In the genomic region with DNA sequence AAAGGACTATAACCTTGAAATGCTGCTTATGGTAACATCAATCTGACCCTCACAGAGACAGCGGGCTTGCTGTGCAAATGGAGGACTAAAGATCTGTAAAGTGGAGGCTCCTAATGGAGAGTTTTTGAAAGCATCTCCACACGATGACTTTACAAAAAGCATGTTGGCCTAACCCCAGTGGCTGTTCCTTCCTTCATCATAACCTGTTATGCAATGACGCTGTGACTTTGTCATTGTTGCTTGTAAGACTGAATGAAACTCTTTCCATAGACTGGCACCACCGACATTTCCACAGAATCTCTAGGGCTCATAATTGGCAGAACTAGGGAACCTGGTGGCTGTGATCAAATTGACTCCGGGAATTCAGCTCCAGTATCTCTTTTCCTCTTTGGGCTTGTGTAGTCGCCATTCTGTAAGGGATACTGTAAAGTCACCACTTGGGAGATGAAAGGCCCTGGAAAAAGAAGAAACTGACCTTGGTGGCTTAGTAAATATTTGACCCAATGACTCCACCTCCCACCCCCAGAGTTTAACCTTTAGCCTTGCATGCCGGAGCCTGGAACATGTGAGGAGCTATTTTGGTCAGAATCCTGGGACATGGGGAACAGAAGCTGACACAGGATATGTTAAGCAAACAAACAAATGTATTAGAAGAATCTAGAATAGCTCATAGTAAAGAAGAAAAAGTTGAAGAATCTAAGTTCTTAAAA, we compare ENCODE assay signal across 16 mouse cellular contexts. TPM values are rescaled to one million over a fixed set of nuclear protein-coding genes. Genes with fewer than 3 reads are reported as not detected.
DNase-seq lines count a peak whose midpoint lies in the region; ATAC-seq and TF ChIP-seq lines count a peak whose summit lies in the region.
"Had no signal": no experiment of that assay in that cellular context is flagged by ENCODE, and none has a peak within 500 bp of the region (broad histone marks: within the 10 kb centered on the region; RNA-seq: fewer than 3 reads in every experiment).

No protein-coding gene starts in this region.

- no peak for TF ChIP-seq EP300 in liver, embryonic 14.5 days (IDR thresholded peaks at IDR 0.05; ENCODE audit: low read depth)

- ATAC-seq in kidney, embryonic 15.5 days (replicated peaks; ENCODE audit: low FRiP score) = peak; percentile 45; the same call in 1 of the 2 replicates
- peak; percentile 66 for ATAC-seq in liver, embryonic 14.5 days (ENCODE audit: insufficient read depth)

- WGBS in kidney, embryonic 15.5 days = 58% methylated on average over 7 of the region's 7 CpGs
- 48% methylated on average over 7 of the region's 7 CpGs for WGBS in liver, embryonic 14.5 days (ENCODE audit: insufficient replicate concordance)

- H3K9me3 ChIP-seq in kidney, embryonic 15.5 days (replicated peaks) = no peaks in the 10 kb centered on the region
- H3K9me3 ChIP-seq in liver, embryonic 14.5 days (ENCODE audit: control insufficient read depth, low read length) = no peaks in the 10 kb centered on the region
- H3K9me3 ChIP-seq: embryonic facial prominence, embryonic 15.5 days; heart, embryonic 12.5 days; lung, embryonic 15.5 days had no signal

- H3K27me3 ChIP-seq in kidney, embryonic 15.5 days = no peaks in the 10 kb centered on the region
- H3K27me3 ChIP-seq in liver, embryonic 14.5 days (ENCODE audit: control insufficient read depth, insufficient read depth, low read length) = peaks cover 4% of the 10 kb centered on the region
- H3K27me3 ChIP-seq: embryonic facial prominence, embryonic 15.5 days; heart, embryonic 12.5 days; lung, embryonic 15.5 days had no signal

- no peak overlapping the region for H3K4me2 ChIP-seq in kidney, embryonic 15.5 days
- H3K4me2 ChIP-seq in liver, embryonic 14.5 days (ENCODE audit: low read depth) = peak overlapping the region; percentile 8; the same call in 1 of the 2 replicates
- H3K4me2 ChIP-seq: embryonic facial prominence, embryonic 15.5 days; heart, embryonic 12.5 days; lung, embryonic 15.5 days had no signal

- H3K27ac ChIP-seq in brown adipose tissue, adult 24 weeks (replicated peaks; ENCODE audit: low read depth, low read length) = peak overlapping the region; percentile 92
- peak overlapping the region; percentile 71 for H3K27ac ChIP-seq in kidney, embryonic 15.5 days
- H3K27ac ChIP-seq in liver, embryonic 14.5 days = no peak overlapping the region
- H3K27ac ChIP-seq: embryonic facial prominence, embryonic 15.5 days; lung, embryonic 15.5 days had no signal

- no peak for TF ChIP-seq CTCF in liver, embryonic 14.5 days (IDR thresholded peaks at IDR 0.05; ENCODE audit: low read depth)

- DNase-seq in embryo, embryonic 10 days (ENCODE audit: low spot score) = peak; percentile 41
- no peak for DNase-seq in embryo, embryonic 11 days
- peak in 2 of 3 experiments; percentile 23 to 42 for DNase-seq in liver, embryonic 14.5 days (ENCODE audit: low read depth in 3 of 3, low spot score in 3 of 3)
- DNase-seq in right cerebral cortex, postnatal 14 days = no peak
- DNase-seq in cerebellum, adult 9-11 months = no peak
- DNase-seq in retina, postnatal 1 day = no peak
- DNase-seq: adrenal gland, postnatal 25 days; B cell, adult 2 months; cerebellum, adult 8-10 months; spleen, adult 18-20 months; thymus, adult 2 months had no signal

- H3K4me3 ChIP-seq in brown adipose tissue, adult 24 weeks (ENCODE audit: insufficient read depth, low read depth, low read length) = no peak overlapping the region
- no peak overlapping the region for H3K4me3 ChIP-seq in kidney, embryonic 15.5 days (replicated peaks)
- H3K4me3 ChIP-seq in liver, embryonic 14.5 days (ENCODE audit: insufficient read depth in 1 of 2, low read depth in 2 of 2, low read length in 2 of 2) = no peak overlapping the region
- H3K4me3 ChIP-seq: embryonic facial prominence, embryonic 15.5 days; heart, embryonic 12.5 days; lung, embryonic 15.5 days had no signal

- no peak overlapping the region for H3K9ac ChIP-seq in kidney, embryonic 15.5 days
- H3K9ac ChIP-seq in liver, embryonic 14.5 days (replicated peaks) = no peak overlapping the region
- H3K9ac ChIP-seq: embryonic facial prominence, embryonic 15.5 days; heart, embryonic 12.5 days; lung, embryonic 15.5 days had no signal

- H3K36me3 ChIP-seq in kidney, embryonic 15.5 days = no peaks in the 10 kb centered on the region
- no peaks in the 10 kb centered on the region for H3K36me3 ChIP-seq in liver, embryonic 14.5 days (replicated peaks; ENCODE audit: control insufficient read depth, insufficient read depth, low read depth)
- H3K36me3 ChIP-seq: embryonic facial prominence, embryonic 15.5 days; heart, embryonic 12.5 days; lung, embryonic 15.5 days had no signal

- peaks cover 13% of the 10 kb centered on the region; the same call in 1 of the 2 replicates for H3K4me1 ChIP-seq in brown adipose tissue, adult 24 weeks (ENCODE audit: control insufficient read depth, insufficient read depth, insufficient read length, low read length)
- peaks cover 37% of the 10 kb centered on the region for H3K4me1 ChIP-seq in kidney, embryonic 15.5 days
- peaks cover 0 to 18% of the 10 kb centered on the region in 2 experiments; a peak in 3 of 4 replicates for H3K4me1 ChIP-seq in liver, embryonic 14.5 days (replicated peaks; ENCODE audit: control insufficient read depth in 2 of 2, insufficient read depth in 2 of 2, low read length in 1 of 2)

RNA-seq across cellular contexts. Expression of a gene that starts 30.4 kb away (rescaled TPM):
- polyA plus RNA-seq in brown adipose tissue, adult 24 weeks (2012; ENCODE audit: insufficient read depth, insufficient read length, missing spikeins) = 47.6 and 47.7 TPM in 2 replicates
- 85.7 and 88.7 TPM in 2 replicates for polyA plus RNA-seq in kidney, embryonic 15.5 days (2015; fragmentation: Nextera tagmentation; extraction: Ambion mirVana)
- polyA plus RNA-seq in liver, embryonic 14.5 days (2012; rRNA removed) = 6.5 and 8.3 TPM in 2 replicates
- polyA plus RNA-seq in liver, embryonic 14.5 days (2014; fragmentation: Nextera tagmentation; extraction: Ambion mirVana) = 9.5 and 10.3 TPM in 2 replicates

Comparison
In these comparisons a context has a peak if more than half of its experiments do, and no peak if none do; other contexts are left out.
1. DNase-seq: peak in embryo, embryonic 10 days (single experiment) and liver, embryonic 14.5 days (2 of 3); none in embryo, embryonic 11 days (single experiment), right cerebral cortex, postnatal 14 days (single experiment), cerebellum, adult 9-11 months (single experiment) and retina, postnatal 1 day (single experiment).